Mouse (Mus musculus) stomach, postnatal 0 days (tissue): ENCODE results near the gene Tfdp1.

Experiments
- CTCF ChIP-seq: IDR thresholded peaks from 2 replicates; pipeline ENCODE4 v1.5.1; 2016; ENCODE audit warnings: antibody characterized with exemption, low read depth, mild to moderate bottlenecking, moderate library complexity
- EP300 ChIP-seq: optimal IDR thresholded peaks from 2 replicates; pipeline ENCODE3; 2016; ENCODE audit warnings: antibody characterized with exemption

- TF ChIP-seq CTCF (no peak), EP300 (no peak)
Measured at GRCm38 (mm10) chr8:13350052-13350451, 11.5 kb downstream of the Tfdp1 start.
